Mouse (Mus musculus) liver, embryonic 11.5 days (tissue): Measurements from ENCODE around the gene Krt6b. TPM values are rescaled to one million over a fixed set of nuclear protein-coding genes. Genes with fewer than 3 reads are reported as not detected.

Experiments
- ATAC-seq: fragments of 200-750 bp; cut with Nextera tagmentation; replicated peaks from 2 replicates; pipeline ENCODE4 v1.8.0; 2017; ENCODE audit warnings: moderate number of reproducible peaks, mild to moderate bottlenecking, moderate TSS enrichment, moderate library complexity; ENCODE audit not compliant: low FRiP score
- DNase-seq: peaks from one replicate; pipeline ENCODE4 v3.0.0-alpha.2; 2017; ENCODE audit warnings: low spot score
- H3K27ac ChIP-seq: fragments of 300-500 bp; sonication (generic); 2 replicates; pipeline ENCODE4 v1.5.1; 2014; ENCODE audit warnings: mild to moderate bottlenecking, low read depth, low read length, control low read depth
- H3K27me3 ChIP-seq: fragments of 300-500 bp; sonication (generic); replicated peaks from 2 replicates; pipeline ENCODE4 v1.6.1; 2014; ENCODE audit warnings: low read length, mixed read lengths; ENCODE audit not compliant: control insufficient read depth, insufficient read depth
- H3K36me3 ChIP-seq: fragments of 300-500 bp; sonication (generic); 2 replicates; pipeline ENCODE4 v1.6.1; 2014; ENCODE audit warnings: mild to moderate bottlenecking, low read length, moderate library complexity, mixed read lengths; ENCODE audit not compliant: control insufficient read depth, insufficient read depth
- H3K4me1 ChIP-seq: fragments of 300-500 bp; sonication (generic); replicated peaks from 2 replicates; pipeline ENCODE4 v1.6.1; 2014; ENCODE audit warnings: low read length, mixed read lengths; ENCODE audit not compliant: control insufficient read depth, insufficient read depth
- H3K4me2 ChIP-seq: fragments of 300-500 bp; sonication (generic); 2 replicates; pipeline ENCODE4 v1.6.1; 2014; ENCODE audit warnings: mild to moderate bottlenecking, control low read depth, moderate library complexity
- H3K4me3 ChIP-seq: fragments of 300-500 bp; sonication (generic); 2 replicates; pipeline ENCODE4 v1.5.1; 2014; ENCODE audit warnings: low read depth, low read length, control low read depth
- H3K9ac ChIP-seq: fragments of 300-500 bp; sonication (generic); 2 replicates; pipeline ENCODE4 v1.6.1; 2014; ENCODE audit warnings: low read depth, low read length, control low read depth
- H3K9me3 ChIP-seq: fragments of 300-500 bp; sonication (generic); 2 replicates; pipeline ENCODE4 v1.6.1; 2016; ENCODE audit warnings: low read length, inconsistent platforms, mixed read lengths; ENCODE audit not compliant: control insufficient read depth
- WGBS: fragments of 180-500 bp; shearing (Covaris S2); extraction: QIAGEN DNeasy Blood & Tissue Kit; methylation state at CpG from one replicate; pipeline ENCODE4 v1.1.7; 2014; 5-methylcytosine and 5-hydroxymethylcytosine counted together
- microRNA-seq: library from miRNA; unstranded; fragments of <30 nt; microRNA quantifications from one replicate; pipeline ENCODE4, GENCODE M21; 2017; ENCODE audit warnings: borderline number of aligned reads
- polyA plus RNA-seq: library from polyadenylated mRNA; unstranded; fragments of >200 nt; fragmentation: Nextera tagmentation; extraction: Ambion mirVana; gene quantifications from 2 replicates; pipeline ENCODE4 v1.2.1, GENCODE M21; 2014

Krt6b gene
- polyA plus RNA-seq, 1 experiment from 2014 or later = not detected

GRCm38 (mm10) chr15:101647280-101647679 lies 32.8 kb downstream of the Krt6b start, which contains the start of gene Gm5478:
Gene Gm5478, minus strand, starts transcription at chr15:101647380.
- no peaks in the 10 kb centered on the region for H3K27me3 ChIP-seq
- no peaks in the 10 kb centered on the region for H3K36me3 ChIP-seq
- ATAC-seq (no peak), DNase-seq (no peak)
- no peaks in the 10 kb centered on the region for H3K9me3 ChIP-seq
- H3K9ac ChIP-seq = no peak within 1 kb of the TSS
- WGBS = 65% methylated on average over 3 of the region's 3 CpGs
- no peak within 1 kb of the TSS for H3K4me2 ChIP-seq
- no peak within 1 kb of the TSS for H3K27ac ChIP-seq
- no peaks in the 10 kb centered on the region for H3K4me1 ChIP-seq
- H3K4me3 ChIP-seq = no peak within 1 kb of the TSS

GRCm38 (mm10) chr15:101627884-101628283 lies 52.2 kb downstream of the Krt6b start, which contains the start of gene Gm5414:
Gene Gm5414, minus strand, starts transcription at chr15:101628188.
- H3K27ac ChIP-seq = no peak within 1 kb of the TSS
- no peaks in the 10 kb centered on the region for H3K4me1 ChIP-seq
- ATAC-seq = no peak
- H3K4me3 ChIP-seq = no peak within 1 kb of the TSS
- H3K9ac ChIP-seq = no peak within 1 kb of the TSS
- 50% methylated on average over 2 of the region's 2 CpGs for WGBS
- H3K27me3 ChIP-seq = no peaks in the 10 kb centered on the region
- H3K36me3 ChIP-seq = no peaks in the 10 kb centered on the region
- no peaks in the 10 kb centered on the region for H3K9me3 ChIP-seq
- DNase-seq = no peak
- no peak within 1 kb of the TSS for H3K4me2 ChIP-seq

Small RNA genes lying within 50 kb of the gene (microRNA-seq; reads per million reads assigned to microRNA genes)
- gene Gm44323 = not detected
- not detected for gene Gm44342
- gene Gm44383 = not detected
- not detected for gene Gm44479

Other genes starting within 250 kb of the Krt6b start
- gene Krt87, start 241.5 kb downstream of the Krt6b start, polyA plus RNA-seq = not detected in 2 replicates
- gene Krt88, start 232.5 kb downstream of the Krt6b start, polyA plus RNA-seq = not detected in 2 replicates
- not detected in 2 replicates for gene Krt81, start 216.5 kb downstream of the Krt6b start, polyA plus RNA-seq
- not detected in 2 replicates for gene Krt86, start 206.8 kb downstream of the Krt6b start, polyA plus RNA-seq
- not detected in 2 replicates for gene Krt83, start 188.8 kb downstream of the Krt6b start, polyA plus RNA-seq
- not detected in 2 replicates for gene Gm49425, start 163.0 kb downstream of the Krt6b start, polyA plus RNA-seq
- not detected in 2 replicates for gene Krt84, start 147.5 kb downstream of the Krt6b start, polyA plus RNA-seq
- gene Krt82, start 129.6 kb downstream of the Krt6b start, polyA plus RNA-seq = not detected in 2 replicates
- 0.06 and 0.08 TPM in 2 replicates for gene Krt90, start 117.3 kb downstream of the Krt6b start, polyA plus RNA-seq
- not detected in 2 replicates for gene Krt75, start 106.4 kb downstream of the Krt6b start, polyA plus RNA-seq
- not detected in 2 replicates for gene Gm5414, start 52.1 kb downstream of the Krt6b start, polyA plus RNA-seq
- not detected in 2 replicates for gene Gm5478, start 32.9 kb downstream of the Krt6b start, polyA plus RNA-seq
- not detected in 2 replicates for gene Krt6a, start 14.0 kb upstream of the Krt6b start, polyA plus RNA-seq
- 0.48 and 0.63 TPM in 2 replicates for gene Krt5, start 32.6 kb upstream of the Krt6b start, polyA plus RNA-seq
- not detected in 2 replicates for gene Krt71, start 62.8 kb upstream of the Krt6b start, polyA plus RNA-seq
- gene Krt72, start 106.2 kb upstream of the Krt6b start, polyA plus RNA-seq = not detected in 2 replicates
- gene Krt73, start 122.1 kb upstream of the Krt6b start, polyA plus RNA-seq = not detected in 2 replicates
- not detected in 2 replicates for gene Krt2, start 137.9 kb upstream of the Krt6b start, polyA plus RNA-seq
- 0.43 and 0.48 TPM in 2 replicates for gene Krt1, start 170.5 kb upstream of the Krt6b start, polyA plus RNA-seq
- gene Krt77, start 189.4 kb upstream of the Krt6b start, polyA plus RNA-seq = not detected in 2 replicates
- not detected in 2 replicates for gene Krt76, start 212.6 kb upstream of the Krt6b start, polyA plus RNA-seq
- not detected in 2 replicates for gene Krt4, start 244.4 kb upstream of the Krt6b start, polyA plus RNA-seq